In genomic region chr17:9948985-9949667, GRCm38 (mm10) we compare ENCODE assay signal across 15 mouse cellular contexts.
DNase-seq lines count a peak whose midpoint lies in the region; ATAC-seq and TF ChIP-seq lines count a peak whose summit lies in the region.
"Had no signal": no experiment of that assay in that cellular context is flagged by ENCODE, and none has a peak within 500 bp of the region (broad histone marks: within the 10 kb centered on the region; RNA-seq: fewer than 3 reads in every experiment).

No protein-coding gene starts in this region.

- TF ChIP-seq CTCF in heart, adult 2 months (IDR thresholded peaks at IDR 0.05), result no peak
- TF ChIP-seq CTCF in lung, postnatal 0 days (IDR thresholded peaks at IDR 0.05), result no peak

- no peaks in the 10 kb centered on the region for H3K9me3 ChIP-seq in lung, postnatal 0 days (ENCODE audit: low read length)
- no peaks in the 10 kb centered on the region for H3K9me3 ChIP-seq in forebrain, embryonic 13.5 days (replicated peaks)
- H3K9me3 ChIP-seq: hindbrain, embryonic 10.5 days; intestine, embryonic 15.5 days had no signal

- peaks cover 6% of the 10 kb centered on the region for H3K4me1 ChIP-seq in heart, adult 2 months (ENCODE audit: control insufficient read depth, insufficient read depth, low read length)
- H3K4me1 ChIP-seq in lung, postnatal 0 days (ENCODE audit: insufficient read depth, low read depth, low read length), result no peaks in the 10 kb centered on the region
- H3K4me1 ChIP-seq in brown adipose tissue, adult 24 weeks (ENCODE audit: control insufficient read depth, insufficient read depth, insufficient read length, low read length), result peaks cover 2% of the 10 kb centered on the region; the same call in 1 of the 2 replicates
- no peaks in the 10 kb centered on the region for H3K4me1 ChIP-seq in forebrain, embryonic 13.5 days
- H3K4me1 ChIP-seq: intestine, embryonic 15.5 days had no signal

- 65% methylated on average over 3 of the region's 3 CpGs for WGBS in heart, adult 2 months
- 63% methylated on average over 3 of the region's 3 CpGs for WGBS in lung, postnatal 0 days
- WGBS in forebrain, embryonic 13.5 days, result 81% methylated on average over 3 of the region's 3 CpGs

- H3K27me3 ChIP-seq in heart, adult 2 months (ENCODE audit: control insufficient read depth, insufficient read depth, low read length), result no peaks in the 10 kb centered on the region
- no peaks in the 10 kb centered on the region for H3K27me3 ChIP-seq in lung, postnatal 0 days (replicated peaks; ENCODE audit: insufficient read depth, low read length)
- no peaks in the 10 kb centered on the region for H3K27me3 ChIP-seq in forebrain, embryonic 13.5 days
- H3K27me3 ChIP-seq: intestine, embryonic 15.5 days had no signal

- intact Hi-C loops in heart, adult 2 months (cut with DNase I), result loop anchor here (1.0 to 2.0 kb wide), 2 partner anchors 145 to 186 kb away; no protein-coding TSS in a partner anchor

- H3K9ac ChIP-seq in heart, adult 2 months (ENCODE audit: low read depth, low read length), result no peak overlapping the region
- no peak overlapping the region for H3K9ac ChIP-seq in lung, postnatal 0 days (replicated peaks; ENCODE audit: low read depth)
- H3K9ac ChIP-seq in forebrain, embryonic 13.5 days, result no peak overlapping the region
- H3K9ac ChIP-seq: hindbrain, embryonic 14.5 days; intestine, embryonic 15.5 days had no signal

- H3K36me3 ChIP-seq in heart, adult 2 months (ENCODE audit: control insufficient read depth, insufficient read depth, low read length), result no peaks in the 10 kb centered on the region
- H3K36me3 ChIP-seq in lung, postnatal 0 days (ENCODE audit: insufficient read depth, low read length), result no peaks in the 10 kb centered on the region
- no peaks in the 10 kb centered on the region for H3K36me3 ChIP-seq in forebrain, embryonic 13.5 days (ENCODE audit: poor library complexity, severe bottlenecking)
- H3K36me3 ChIP-seq: hindbrain, embryonic 10.5 days; intestine, embryonic 15.5 days had no signal

- H3K27ac ChIP-seq in heart, adult 2 months, result peak overlapping the region; percentile 42
- no peak overlapping the region for H3K27ac ChIP-seq in lung, postnatal 0 days (ENCODE audit: low read length)
- H3K27ac ChIP-seq in brown adipose tissue, adult 24 weeks (replicated peaks; ENCODE audit: low read depth, low read length), result peak overlapping the region; percentile 69
- H3K27ac ChIP-seq in forebrain, embryonic 13.5 days, result no peak overlapping the region
- H3K27ac ChIP-seq: hindbrain, embryonic 10.5 days; hindbrain, embryonic 14.5 days; intestine, embryonic 15.5 days had no signal

- no peak for DNase-seq in heart, adult 2 months
- DNase-seq in heart, adult 11 months, result no peak
- peak; percentile 27 for DNase-seq in lung, postnatal 0 days (ENCODE audit: low spot score)
- DNase-seq in lung, postnatal 14 days, result no peak
- peak; percentile 41 for DNase-seq in lung, postnatal 36 days
- DNase-seq: adrenal gland, adult 8-10 months; cerebellum, adult 11-12 months; cerebellum, adult 9-10 months; cerebellum, postnatal 25 days had no signal

- no peak for TF ChIP-seq EP300 in heart, adult 2 months (IDR thresholded peaks at IDR 0.05; ENCODE audit: insufficient read depth, low read depth, low read length)
- peak; percentile 90 for TF ChIP-seq EP300 in lung, postnatal 0 days (IDR thresholded peaks at IDR 0.05)

- H3K4me2 ChIP-seq in lung, postnatal 0 days (replicated peaks; ENCODE audit: low read depth, low read length), result no peak overlapping the region
- no peak overlapping the region for H3K4me2 ChIP-seq in forebrain, embryonic 13.5 days
- H3K4me2 ChIP-seq: hindbrain, embryonic 14.5 days; intestine, embryonic 15.5 days had no signal

- no peak for TF ChIP-seq POLR2A in heart, adult 2 months (IDR thresholded peaks at IDR 0.05; ENCODE audit: insufficient read depth, low read depth, low read length)

- no peaks in the 10 kb centered on the region for H3K79me2 ChIP-seq in heart, adult 2 months (replicated peaks; ENCODE audit: control insufficient read depth, insufficient read depth, low read length)

- no peak overlapping the region for H3K4me3 ChIP-seq in heart, adult 2 months
- no peak overlapping the region for H3K4me3 ChIP-seq in lung, postnatal 0 days (ENCODE audit: low read depth, low read length)
- no peak overlapping the region for H3K4me3 ChIP-seq in brown adipose tissue, adult 24 weeks (ENCODE audit: insufficient read depth, low read depth, low read length)
- no peak overlapping the region for H3K4me3 ChIP-seq in forebrain, embryonic 13.5 days
- H3K4me3 ChIP-seq: hindbrain, embryonic 10.5 days; intestine, embryonic 15.5 days had no signal

- ATAC-seq in lung, postnatal 0 days, result peak; percentile 83
- ATAC-seq in forebrain, embryonic 13.5 days, result no peak
- ATAC-seq: forebrain, embryonic 14.5 days; intestine, embryonic 15.5 days had no signal

Comparison
In these comparisons a context has a peak if more than half of its experiments do, and no peak if none do; other contexts are left out.
1. DNase-seq: peak in lung, postnatal 0 days (single experiment) and lung, postnatal 36 days (single experiment); none in heart, adult 2 months (0 of 2), heart, adult 11 months (single experiment) and lung, postnatal 14 days (single experiment).
2. H3K27ac ChIP-seq: peak in heart, adult 2 months (single experiment) and brown adipose tissue, adult 24 weeks (single experiment); none in lung, postnatal 0 days (single experiment) and forebrain, embryonic 13.5 days (single experiment).